Mouse (Mus musculus) C2C12 (cell line): ENCODE results near the gene Zfp691. TPM values are rescaled to one million over a fixed set of nuclear protein-coding genes. Genes with fewer than 3 reads are reported as not detected.

Experiments used
- H3K27me3 ChIP-seq: one replicate; pipeline ENCODE4 v1.6.1; 2011; ENCODE audit not compliant: control insufficient read depth, insufficient read depth, insufficient read length
- H3K36me3 ChIP-seq: one replicate; pipeline ENCODE4 v1.6.1; 2011; ENCODE audit not compliant: control insufficient read depth, insufficient read depth
- H3K4me3 ChIP-seq: one replicate; pipeline ENCODE4 v1.5.1; 2011; ENCODE audit warnings: mild to moderate bottlenecking, control low read depth; ENCODE audit not compliant: poor library complexity, insufficient read depth, severe bottlenecking
- H3K79me2 ChIP-seq: one replicate; pipeline ENCODE4 v1.6.1; 2011; ENCODE audit not compliant: control insufficient read depth, insufficient read depth
- H3K79me3 ChIP-seq: one replicate; pipeline ENCODE4 v1.6.1; 2011; ENCODE audit warnings: low read depth, control low read depth
- H3ac ChIP-seq: one replicate; pipeline ENCODE3; 2011; ENCODE audit warnings: low read depth; ENCODE audit not compliant: control insufficient read depth, insufficient read length
- CEBPB ChIP-seq: IDR thresholded peaks from one replicate; pipeline ENCODE4 v1.6.1; 2011; ENCODE audit warnings: low read depth, mild to moderate bottlenecking, control low read depth, moderate library complexity
- CTCF ChIP-seq: IDR thresholded peaks from one replicate; pipeline ENCODE4 v1.5.1; 2011; ENCODE audit not compliant: control insufficient read depth, insufficient read depth, insufficient read length
- FOSL1 ChIP-seq: IDR thresholded peaks from one replicate; pipeline ENCODE4 v1.8.0; 2011; ENCODE audit warnings: mild to moderate bottlenecking, low read length; ENCODE audit not compliant: poor library complexity, insufficient read depth, severe bottlenecking
- MAX ChIP-seq: IDR thresholded peaks from one replicate; pipeline ENCODE4 v1.6.1; 2011; ENCODE audit warnings: mild to moderate bottlenecking, control low read depth
- MYOD1 ChIP-seq: IDR thresholded peaks from one replicate; pipeline ENCODE4 v1.6.1; 2011; ENCODE audit warnings: low read depth; ENCODE audit not compliant: control insufficient read depth, insufficient read length
- MYOG ChIP-seq: IDR thresholded peaks from one replicate; pipeline ENCODE4 v1.6.1; 2011; ENCODE audit not compliant: control insufficient read depth, insufficient read length; ENCODE audit errors: extremely low read depth
- USF1 ChIP-seq: IDR thresholded peaks from one replicate; pipeline ENCODE4 v1.6.1; 2011; ENCODE audit warnings: low read depth, mild to moderate bottlenecking, control low read depth, moderate library complexity
- microRNA-seq: library from miRNA; unstranded; fragments of <30 nt; microRNA quantifications from one replicate; pipeline ENCODE4, GENCODE M21; 2019; ENCODE audit warnings: borderline microRNAs expressed
- polyA plus RNA-seq: library from polyadenylated mRNA; unstranded; fragments of >200 nt; fragmentation: generic; extraction: Trizol; gene quantifications from one replicate; pipeline ENCODE4 v1.2.1, GENCODE M21; 2012; ENCODE audit warnings: missing spikeins

The Zfp691 gene
- polyA plus RNA-seq, 1 experiment: 4.8 TPM

DNA sequence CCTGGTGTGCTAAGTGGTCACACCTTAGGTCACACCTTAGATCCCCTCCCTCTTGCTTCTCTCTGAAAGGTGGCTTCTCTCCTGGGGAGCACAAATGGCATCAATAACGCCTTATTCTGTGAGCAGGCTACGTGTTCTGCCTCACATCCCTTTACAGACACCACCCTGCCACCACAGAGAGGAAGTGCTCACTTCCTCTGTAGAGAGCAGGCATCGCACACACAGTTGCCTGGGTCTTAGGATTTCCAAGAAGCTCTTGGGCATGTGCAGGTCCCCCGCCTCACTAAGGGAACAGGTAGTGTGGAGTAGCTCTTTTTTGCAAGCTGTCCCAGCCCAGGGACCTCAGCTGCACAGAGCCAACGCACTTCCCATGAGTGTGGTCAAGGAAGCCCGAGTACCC, 46.8 kb downstream of the Zfp691 start:
- Histone ChIP-seq H3ac (no peak overlapping the region), H3K79me2 (peaks cover 68% of the 10 kb centered on the region), H3K36me3 (peaks cover 43% of the 10 kb centered on the region), H3K79me3 (peaks cover 36% of the 10 kb centered on the region), H3K27me3 (no peaks in the 10 kb centered on the region), H3K4me3 (no peak overlapping the region)
- no peak for TF ChIP-seq FOSL1

DNA sequence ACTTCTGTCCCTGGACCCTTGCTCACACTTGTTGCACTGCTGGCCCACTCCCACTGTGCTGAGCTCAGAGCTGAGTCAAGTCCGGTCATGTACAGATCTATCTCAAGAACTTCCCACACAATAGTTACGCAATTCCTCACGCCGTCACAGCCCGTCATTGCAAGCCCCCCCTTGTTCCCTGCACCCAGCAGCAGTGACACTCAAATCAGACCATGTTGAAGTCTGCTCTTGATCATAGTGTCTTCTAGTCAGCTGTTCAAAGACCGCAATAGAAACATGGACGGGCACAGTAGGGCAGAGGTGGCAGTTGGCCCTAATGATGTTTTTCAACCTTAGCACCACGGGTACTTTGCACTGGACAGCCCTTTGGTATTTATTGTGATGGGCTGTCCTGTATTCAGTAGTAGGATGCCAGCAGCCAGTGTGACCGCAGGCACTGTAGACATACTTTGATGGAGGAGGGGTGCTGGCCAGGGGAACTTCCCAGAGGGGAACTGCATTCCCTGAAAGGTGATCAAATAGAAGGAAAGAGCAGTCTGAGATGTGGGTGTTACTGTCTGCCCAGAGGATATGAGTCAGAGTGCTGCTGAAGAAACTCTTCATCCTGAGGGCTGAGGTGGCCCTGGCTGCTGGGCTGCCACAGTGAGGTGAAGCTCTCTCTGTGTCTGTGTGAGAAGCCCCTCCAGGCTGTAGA, 48.3 kb downstream of the Zfp691 start:
- peak; percentile 28 for TF ChIP-seq MAX
- no peak for TF ChIP-seq MYOD1
- peak; percentile 96 for TF ChIP-seq CEBPB
- H3K36me3 ChIP-seq: peaks cover 47% of the 10 kb centered on the region
- no peaks in the 10 kb centered on the region for H3K27me3 ChIP-seq
- H3ac ChIP-seq: peak overlapping the region; percentile 22
- H3K4me3 ChIP-seq: no peak overlapping the region
- peaks cover 39% of the 10 kb centered on the region for H3K79me3 ChIP-seq
- H3K79me2 ChIP-seq: peaks cover 77% of the 10 kb centered on the region

DNA sequence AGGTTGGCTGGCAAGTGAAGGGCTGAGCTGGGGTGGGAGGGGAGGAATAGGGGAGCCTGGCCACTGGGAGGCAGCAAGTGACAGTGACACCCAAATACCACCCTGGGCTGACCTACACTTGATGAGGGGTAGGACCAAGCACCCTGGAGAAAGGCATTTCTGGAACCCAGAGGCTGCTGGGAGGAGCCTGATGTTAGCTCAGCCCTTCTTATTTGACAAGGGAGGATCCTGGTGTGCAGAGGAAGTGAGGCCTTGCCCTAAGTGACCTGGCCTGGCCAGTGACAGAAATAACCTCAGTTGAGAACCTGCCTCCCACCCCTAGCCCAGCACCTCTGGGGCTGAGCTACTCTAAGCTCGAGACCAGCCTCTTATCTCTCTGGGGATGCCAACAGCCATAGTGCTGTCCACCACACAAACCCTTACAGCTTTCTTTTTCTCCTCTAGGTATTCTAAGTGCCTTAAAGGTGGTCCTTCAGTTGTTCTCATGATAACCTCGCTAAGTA, 49.2 kb downstream of the Zfp691 start:
- H3K36me3 ChIP-seq: peaks cover 47% of the 10 kb centered on the region
- no peak overlapping the region for H3ac ChIP-seq
- peaks cover 42% of the 10 kb centered on the region for H3K79me3 ChIP-seq
- no peak overlapping the region for H3K4me3 ChIP-seq
- no peaks in the 10 kb centered on the region for H3K27me3 ChIP-seq
- no peak for TF ChIP-seq MYOD1
- no peak for TF ChIP-seq CEBPB
- TF ChIP-seq FOSL1: no peak
- TF ChIP-seq CTCF: no peak
- TF ChIP-seq USF1: no peak
- TF ChIP-seq MYOG: no peak
- TF ChIP-seq MAX: no peak
- peaks cover 86% of the 10 kb centered on the region for H3K79me2 ChIP-seq

DNA sequence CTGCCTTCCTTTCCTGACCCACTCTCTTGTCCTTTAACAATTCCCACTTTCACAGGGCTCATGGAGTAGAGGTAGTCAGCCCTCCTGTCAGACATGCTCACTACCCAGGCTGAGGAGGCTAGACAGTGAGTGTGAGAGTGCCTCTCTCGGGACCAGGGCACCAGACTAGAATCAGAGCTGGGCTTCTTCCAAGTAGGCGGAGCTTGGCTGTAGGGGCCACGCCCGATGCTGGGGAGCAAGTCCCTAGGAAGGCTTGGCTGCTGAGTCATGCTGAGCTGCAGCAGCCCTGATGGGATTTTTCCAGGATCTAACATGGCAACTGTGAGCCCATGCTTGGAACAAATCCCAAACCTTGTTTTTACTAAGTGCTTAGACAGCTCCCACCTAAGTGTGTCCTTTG, 52.7 kb downstream of the Zfp691 start:
- no peaks in the 10 kb centered on the region for H3K27me3 ChIP-seq
- H3K79me3 ChIP-seq: peaks cover 66% of the 10 kb centered on the region
- H3ac ChIP-seq: no peak overlapping the region
- peaks cover 86% of the 10 kb centered on the region for H3K79me2 ChIP-seq
- H3K4me3 ChIP-seq: no peak overlapping the region
- TF ChIP-seq MYOD1 (no peak), CTCF (no peak), MAX (peak; percentile 81), USF1 (no peak), FOSL1 (no peak), CEBPB (no peak), MYOG (no peak)
- H3K36me3 ChIP-seq: peaks cover 46% of the 10 kb centered on the region

DNA sequence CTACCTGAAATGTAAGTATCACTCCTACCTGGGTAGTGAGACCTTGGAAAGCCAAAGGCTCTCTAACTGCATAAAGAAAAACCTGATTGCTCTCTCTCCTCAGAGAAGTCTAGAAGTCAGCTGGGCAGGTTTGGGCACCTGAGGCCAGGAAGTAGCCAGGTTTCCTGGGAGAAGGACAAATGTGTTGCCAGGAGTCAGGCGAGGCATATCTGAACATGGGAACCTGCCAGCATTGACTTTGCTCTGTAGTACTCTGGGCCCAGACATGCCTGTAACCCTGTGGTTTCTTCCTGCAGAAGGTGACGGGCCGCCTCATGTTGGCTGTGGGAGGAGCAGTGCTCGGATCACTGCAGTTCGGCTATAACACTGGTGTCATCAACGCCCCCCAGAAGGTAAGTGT, 53.9 kb downstream of the Zfp691 start:
- peaks cover 94% of the 10 kb centered on the region for H3K79me2 ChIP-seq
- TF ChIP-seq CEBPB (no peak), MYOG (no peak), USF1 (no peak), MAX (no peak), FOSL1 (no peak), MYOD1 (no peak), CTCF (no peak)
- H3K4me3 ChIP-seq: no peak overlapping the region
- no peaks in the 10 kb centered on the region for H3K27me3 ChIP-seq
- peaks cover 46% of the 10 kb centered on the region for H3K36me3 ChIP-seq
- H3K79me3 ChIP-seq: peaks cover 76% of the 10 kb centered on the region
- no peak overlapping the region for H3ac ChIP-seq

Small RNAs within 50 kb of the gene (microRNA-seq; reads per million reads assigned to microRNA genes)
- gene Mir1957a: not detected

Other genes starting within 250 kb of the Zfp691 start
- gene Olfr1328, start 235.6 kb downstream of the Zfp691 start, polyA plus RNA-seq: not detected
- not detected for gene Lao1, start 212.6 kb downstream of the Zfp691 start, polyA plus RNA-seq
- 49.0 TPM for gene Slc2a1, start 65.5 kb downstream of the Zfp691 start, polyA plus RNA-seq
- 0.01 TPM for gene Ermap, start 15.8 kb upstream of the Zfp691 start, polyA plus RNA-seq
- gene Svbp, start 21.1 kb upstream of the Zfp691 start, polyA plus RNA-seq: 76.1 TPM
- not detected for gene Tmem269, start 44.0 kb upstream of the Zfp691 start, polyA plus RNA-seq
- 10.0 TPM for gene AU022252, start 58.5 kb upstream of the Zfp691 start, polyA plus RNA-seq
- gene P3h1, start 58.7 kb upstream of the Zfp691 start, polyA plus RNA-seq: 26.1 TPM
- not detected for gene Cldn19, start 81.2 kb upstream of the Zfp691 start, polyA plus RNA-seq
- gene Ybx1, start 120.4 kb upstream of the Zfp691 start, polyA plus RNA-seq: 818 TPM
- 68.2 TPM for gene Ppih, start 146.4 kb upstream of the Zfp691 start, polyA plus RNA-seq
- 0.22 TPM for gene Ccdc30, start 241.3 kb upstream of the Zfp691 start, polyA plus RNA-seq
- 17.9 TPM for gene Ppcs, start 248.2 kb upstream of the Zfp691 start, polyA plus RNA-seq
- gene Zmynd12, start 248.6 kb upstream of the Zfp691 start, polyA plus RNA-seq: not detected